Mouse (Mus musculus): ENCODE measurements around the gene Clip2. TPM values are rescaled to one million over a fixed set of nuclear protein-coding genes. Genes with fewer than 3 reads are reported as not detected.
"Not testable (repeated sequence)": the region's sequence is repeated elsewhere in the genome, so short reads cannot be mapped to it uniquely, and the experiment has no call there.

Clip2 gene
- polyA plus RNA-seq, 1 experiment from 2014 or later, result 11.4 TPM

- H3K27ac ChIP-seq (replicated peaks); H3K9me3 ChIP-seq; H3K4me2 ChIP-seq (replicated peaks); H3K27me3 ChIP-seq; H3K36me3 ChIP-seq; ATAC-seq (ENCODE audit: low FRiP score, low read depth); H3K4me1 ChIP-seq; H3K4me3 ChIP-seq; H3K9ac ChIP-seq (replicated peaks): not testable (repeated sequence)
These were observed 73.3 kb downstream of the Clip2 start for GRCm38 (mm10) chr5:134478886-134479285.

GRCm38 (mm10) chr5:134475686-134476085, 76.5 kb downstream of the Clip2 start:
- H3K4me3 ChIP-seq; H3K27me3 ChIP-seq; H3K27ac ChIP-seq (replicated peaks); H3K4me2 ChIP-seq (replicated peaks); H3K4me1 ChIP-seq; H3K9ac ChIP-seq (replicated peaks); H3K36me3 ChIP-seq; H3K9me3 ChIP-seq; ATAC-seq (ENCODE audit: low FRiP score, low read depth): not testable (repeated sequence)
- WGBS, result 94% methylated on average over 7 of the region's 7 CpGs

- no peak overlapping the region for H3K4me2 ChIP-seq (replicated peaks)
- 96% methylated on average over 6 of the region's 6 CpGs for WGBS
- no peaks in the 10 kb centered on the region for H3K27me3 ChIP-seq
- no peak overlapping the region for H3K4me3 ChIP-seq
- no peaks in the 10 kb centered on the region for H3K4me1 ChIP-seq
- H3K36me3 ChIP-seq, result no peaks in the 10 kb centered on the region
- H3K9me3 ChIP-seq, result peaks cover 8% of the 10 kb centered on the region; the same call in 1 of the 2 replicates
- H3K9ac ChIP-seq (replicated peaks), result no peak overlapping the region
- no peak for ATAC-seq (ENCODE audit: low FRiP score, low read depth)
- no peak overlapping the region for H3K27ac ChIP-seq (replicated peaks)
These were observed 77.1 kb downstream of the Clip2 start for GRCm38 (mm10) chr5:134475006-134475605.

- no peak overlapping the region for H3K27ac ChIP-seq (replicated peaks)
- H3K9me3 ChIP-seq, result peaks cover 8% of the 10 kb centered on the region; the same call in 1 of the 2 replicates
- no peaks in the 10 kb centered on the region for H3K27me3 ChIP-seq
- H3K4me2 ChIP-seq (replicated peaks), result no peak overlapping the region
- ATAC-seq (ENCODE audit: low FRiP score, low read depth), result no peak
- H3K36me3 ChIP-seq, result no peaks in the 10 kb centered on the region
- no peaks in the 10 kb centered on the region for H3K4me1 ChIP-seq
- WGBS, result 93% methylated on average over 2 of the region's 2 CpGs
- no peak overlapping the region for H3K9ac ChIP-seq (replicated peaks)
- H3K4me3 ChIP-seq, result no peak overlapping the region
These were observed 78.3 kb downstream of the Clip2 start for GRCm38 (mm10) chr5:134473902-134474301.

GRCm38 (mm10) chr5:134470538-134471169, 81.6 kb downstream of the Clip2 start:
- H3K4me2 ChIP-seq (replicated peaks), result no peak overlapping the region
- H3K27ac ChIP-seq (replicated peaks), result no peak overlapping the region
- no peak overlapping the region for H3K4me3 ChIP-seq
- peaks cover 16% of the 10 kb centered on the region for H3K4me1 ChIP-seq
- H3K27me3 ChIP-seq, result no peaks in the 10 kb centered on the region
- H3K9me3 ChIP-seq, result 0 out of 2 replicates have a peak, but pooled peaks cover 5% of the 10 kb centered on the region
- WGBS, result 84% methylated on average over 8 of the region's 8 CpGs
- no peak for ATAC-seq (ENCODE audit: low FRiP score, low read depth)
- no peaks in the 10 kb centered on the region for H3K36me3 ChIP-seq
- no peak overlapping the region for H3K9ac ChIP-seq (replicated peaks)

- Histone ChIP-seq H3K27ac (replicated peaks) (no peak overlapping the region), H3K27me3 (no peaks in the 10 kb centered on the region), H3K36me3 (no peaks in the 10 kb centered on the region), H3K4me3 (no peak overlapping the region), H3K9me3 (no peaks in the 10 kb centered on the region), H3K4me2 (replicated peaks) (no peak overlapping the region), H3K9ac (replicated peaks) (no peak overlapping the region), H3K4me1 (peaks cover 16% of the 10 kb centered on the region)
- 86% methylated on average over 7 of the region's 7 CpGs for WGBS
- no peak for ATAC-seq (ENCODE audit: low FRiP score, low read depth)
These were observed 82.6 kb downstream of the Clip2 start for GRCm38 (mm10) chr5:134469559-134470150.

- H3K9me3 ChIP-seq, result no peaks in the 10 kb centered on the region
- H3K4me2 ChIP-seq (replicated peaks), result no peak overlapping the region
- no peaks in the 10 kb centered on the region for H3K27me3 ChIP-seq
- WGBS, result 66% methylated on average over 10 of the region's 10 CpGs
- peaks cover 16% of the 10 kb centered on the region for H3K4me1 ChIP-seq
- no peak overlapping the region for H3K27ac ChIP-seq (replicated peaks)
- ATAC-seq (ENCODE audit: low FRiP score, low read depth), result no peak
- no peak overlapping the region for H3K9ac ChIP-seq (replicated peaks)
- no peaks in the 10 kb centered on the region for H3K36me3 ChIP-seq
- H3K4me3 ChIP-seq, result no peak overlapping the region
These were observed 84.0 kb downstream of the Clip2 start for GRCm38 (mm10) chr5:134468158-134468765.

- WGBS, result 57% methylated on average over 8 of the region's 8 CpGs
- no peak overlapping the region for H3K4me3 ChIP-seq
- H3K9me3 ChIP-seq, result no peaks in the 10 kb centered on the region
- no peaks in the 10 kb centered on the region for H3K27me3 ChIP-seq
- peak overlapping the region; percentile 69; the same call in 1 of the 2 replicates for H3K27ac ChIP-seq (replicated peaks)
- H3K4me2 ChIP-seq (replicated peaks), result peak overlapping the region; percentile 38
- no peaks in the 10 kb centered on the region for H3K36me3 ChIP-seq
- ATAC-seq (ENCODE audit: low FRiP score, low read depth), result 0 out of 2 replicates have a peak, but pooled peaks have one; percentile 2
- H3K9ac ChIP-seq (replicated peaks), result no peak overlapping the region
- H3K4me1 ChIP-seq, result peaks cover 16% of the 10 kb centered on the region
These were observed 85.1 kb downstream of the Clip2 start for GRCm38 (mm10) chr5:134467030-134467549.

- peak; percentile 62; the same call in 1 of the 2 replicates for ATAC-seq (ENCODE audit: low FRiP score, low read depth)
- Histone ChIP-seq H3K9me3 (no peaks in the 10 kb centered on the region), H3K36me3 (no peaks in the 10 kb centered on the region), H3K4me2 (replicated peaks) (peak overlapping the region; percentile 38), H3K27me3 (no peaks in the 10 kb centered on the region), H3K9ac (replicated peaks) (0 out of 2 replicates have a peak overlapping the region, but pooled peaks have one; percentile 2), H3K27ac (replicated peaks) (peak overlapping the region; percentile 69), H3K4me1 (peaks cover 16% of the 10 kb centered on the region), H3K4me3 (no peak overlapping the region)
- 12% methylated on average over 21 of the region's 21 CpGs for WGBS
These were observed 85.8 kb downstream of the Clip2 start for GRCm38 (mm10) chr5:134466296-134467029.

GRCm38 (mm10) chr5:134465197-134465596, 87.0 kb downstream of the Clip2 start:
- H3K4me2 ChIP-seq (replicated peaks), result no peak overlapping the region
- WGBS, result 88% methylated on average over 1 of the region's 1 CpGs

GRCm38 (mm10) chr5:134464225-134464624, 88.0 kb downstream of the Clip2 start:
- H3K36me3 ChIP-seq, result no peaks in the 10 kb centered on the region
- H3K9ac ChIP-seq (replicated peaks), result no peak overlapping the region
- H3K9me3 ChIP-seq, result no peaks in the 10 kb centered on the region
- no peak for ATAC-seq (ENCODE audit: low FRiP score, low read depth)
- peaks cover 16% of the 10 kb centered on the region for H3K4me1 ChIP-seq
- WGBS, result 90% methylated on average over 5 of the region's 5 CpGs
- H3K27me3 ChIP-seq, result no peaks in the 10 kb centered on the region
- H3K4me3 ChIP-seq, result no peak overlapping the region
- H3K4me2 ChIP-seq (replicated peaks), result no peak overlapping the region
- H3K27ac ChIP-seq (replicated peaks), result no peak overlapping the region

More at GRCm38 (mm10) chr5:134465197-134465596, 87.0 kb downstream of the Clip2 start:
- H3K27me3 ChIP-seq, result no peaks in the 10 kb centered on the region
- no peak for ATAC-seq (ENCODE audit: low FRiP score, low read depth)
- no peaks in the 10 kb centered on the region for H3K36me3 ChIP-seq
- no peak overlapping the region for H3K27ac ChIP-seq (replicated peaks)
- no peaks in the 10 kb centered on the region for H3K9me3 ChIP-seq
- no peak overlapping the region for H3K9ac ChIP-seq (replicated peaks)
- no peak overlapping the region for H3K4me3 ChIP-seq
- peaks cover 16% of the 10 kb centered on the region for H3K4me1 ChIP-seq

Data from midbrain, embryonic 12.5 days (tissue).